Mouse (Mus musculus): ENCODE measurements around the gene Pecr. TPM values are rescaled to one million over a fixed set of nuclear protein-coding genes. Genes with fewer than 3 reads are reported as not detected.

Pecr gene
- polyA plus RNA-seq (2015; fragmentation: Nextera tagmentation; extraction: Ambion mirVana): 35.6 and 37.1 TPM in 2 replicates

GRCm38 (mm10) chr1:72283992-72284485, at the start of gene Pecr, which contains the start of gene Tmem169:
TSS of gene Pecr (minus strand) at chr1:72284314.
TSS of gene Tmem169 (plus strand) at chr1:72284369.
- Histone ChIP-seq H3K36me3 (no peaks in the 10 kb centered on the region), H3K27me3 (no peaks in the 10 kb centered on the region), H3K9ac (peak within 1 kb of the TSS; percentile 71), H3K4me1 (peaks cover 5% of the 10 kb centered on the region; the same call in 1 of the 2 replicates), H3K4me3 (replicated peaks) (peak within 1 kb of the TSS; percentile 72), H3K27ac (replicated peaks) (peak within 1 kb of the TSS; percentile 85), H3K4me2 (replicated peaks) (peak within 1 kb of the TSS; percentile 86), H3K9me3 (replicated peaks) (no peaks in the 10 kb centered on the region)
- peak; percentile 99 for ATAC-seq (ENCODE audit: insufficient number of reproducible peaks, low FRiP score, low TSS enrichment, low read depth)
- under 1% methylated on average over 30 of the region's 30 CpGs for WGBS

GRCm38 (mm10) chr1:72326162-72326821, 42.2 kb upstream of the Pecr start:
- Histone ChIP-seq H3K27me3 (no peaks in the 10 kb centered on the region), H3K4me1 (no peaks in the 10 kb centered on the region), H3K9ac (no peak overlapping the region), H3K4me2 (replicated peaks) (no peak overlapping the region), H3K4me3 (replicated peaks) (no peak overlapping the region), H3K27ac (replicated peaks) (no peak overlapping the region), H3K9me3 (replicated peaks) (no peaks in the 10 kb centered on the region), H3K36me3 (peaks cover 43% of the 10 kb centered on the region)
- no peak for ATAC-seq (ENCODE audit: insufficient number of reproducible peaks, low FRiP score, low TSS enrichment, low read depth)
- 89% methylated on average over 11 of the region's 11 CpGs for WGBS

- no peak for ATAC-seq (ENCODE audit: insufficient number of reproducible peaks, low FRiP score, low TSS enrichment, low read depth)
- Histone ChIP-seq H3K4me3 (replicated peaks) (no peak overlapping the region), H3K27ac (replicated peaks) (no peak overlapping the region), H3K36me3 (peaks cover 54% of the 10 kb centered on the region), H3K9me3 (replicated peaks) (no peaks in the 10 kb centered on the region), H3K9ac (no peak overlapping the region), H3K4me1 (no peaks in the 10 kb centered on the region), H3K4me2 (replicated peaks) (no peak overlapping the region), H3K27me3 (no peaks in the 10 kb centered on the region)
- WGBS: 94% methylated on average over 4 of the region's 4 CpGs
Measured at GRCm38 (mm10) chr1:72323248-72323647, 39.1 kb upstream of the Pecr start.

- Histone ChIP-seq H3K4me3 (replicated peaks) (no peak overlapping the region), H3K27me3 (no peaks in the 10 kb centered on the region), H3K9ac (no peak overlapping the region), H3K36me3 (peaks cover 48% of the 10 kb centered on the region), H3K4me1 (no peaks in the 10 kb centered on the region), H3K27ac (replicated peaks) (no peak overlapping the region), H3K9me3 (replicated peaks) (no peaks in the 10 kb centered on the region), H3K4me2 (replicated peaks) (no peak overlapping the region)
- 89% methylated on average over 5 of the region's 5 CpGs for WGBS
- no peak for ATAC-seq (ENCODE audit: insufficient number of reproducible peaks, low FRiP score, low TSS enrichment, low read depth)
Measured at GRCm38 (mm10) chr1:72320759-72321158, 36.6 kb upstream of the Pecr start.

- Histone ChIP-seq H3K4me2 (replicated peaks) (no peak overlapping the region), H3K4me3 (replicated peaks) (no peak overlapping the region), H3K27ac (replicated peaks) (no peak overlapping the region), H3K36me3 (peaks cover 48% of the 10 kb centered on the region), H3K9ac (no peak overlapping the region), H3K9me3 (replicated peaks) (no peaks in the 10 kb centered on the region), H3K4me1 (no peaks in the 10 kb centered on the region), H3K27me3 (no peaks in the 10 kb centered on the region)
- no peak for ATAC-seq (ENCODE audit: insufficient number of reproducible peaks, low FRiP score, low TSS enrichment, low read depth)
- WGBS: 73% methylated on average over 7 of the region's 7 CpGs
Measured at GRCm38 (mm10) chr1:72316901-72317300, 32.8 kb upstream of the Pecr start.

GRCm38 (mm10) chr1:72316409-72316808, 32.3 kb upstream of the Pecr start:
- Histone ChIP-seq H3K4me2 (replicated peaks) (no peak overlapping the region), H3K9ac (no peak overlapping the region), H3K9me3 (replicated peaks) (no peaks in the 10 kb centered on the region), H3K4me3 (replicated peaks) (no peak overlapping the region), H3K36me3 (peaks cover 48% of the 10 kb centered on the region), H3K27me3 (no peaks in the 10 kb centered on the region), H3K4me1 (no peaks in the 10 kb centered on the region), H3K27ac (replicated peaks) (no peak overlapping the region)
- ATAC-seq (ENCODE audit: insufficient number of reproducible peaks, low FRiP score, low TSS enrichment, low read depth): no peak
- WGBS: 73% methylated on average over 8 of the region's 8 CpGs

- ATAC-seq (ENCODE audit: insufficient number of reproducible peaks, low FRiP score, low TSS enrichment, low read depth): no peak
- 80% methylated on average over 4 of the region's 4 CpGs for WGBS
- H3K27me3 ChIP-seq: no peaks in the 10 kb centered on the region
Measured at GRCm38 (mm10) chr1:72315447-72315846, 31.3 kb upstream of the Pecr start.

GRCm38 (mm10) chr1:72313399-72314039, 29.4 kb upstream of the Pecr start:
- 69% methylated on average over 5 of the region's 5 CpGs for WGBS
- no peak for ATAC-seq (ENCODE audit: insufficient number of reproducible peaks, low FRiP score, low TSS enrichment, low read depth)
- H3K36me3 ChIP-seq: peaks cover 30% of the 10 kb centered on the region
- no peak overlapping the region for H3K4me3 ChIP-seq (replicated peaks)
- H3K4me2 ChIP-seq (replicated peaks): no peak overlapping the region
- H3K9me3 ChIP-seq (replicated peaks): no peaks in the 10 kb centered on the region
- H3K27ac ChIP-seq (replicated peaks): no peak overlapping the region
- no peak overlapping the region for H3K9ac ChIP-seq
- no peaks in the 10 kb centered on the region for H3K27me3 ChIP-seq
- peaks cover 3% of the 10 kb centered on the region; the same call in 1 of the 2 replicates for H3K4me1 ChIP-seq

More at GRCm38 (mm10) chr1:72315447-72315846, 31.3 kb upstream of the Pecr start:
- H3K4me1 ChIP-seq: no peaks in the 10 kb centered on the region
- H3K4me2 ChIP-seq (replicated peaks): no peak overlapping the region
- no peak overlapping the region for H3K9ac ChIP-seq
- H3K27ac ChIP-seq (replicated peaks): no peak overlapping the region
- no peaks in the 10 kb centered on the region for H3K9me3 ChIP-seq (replicated peaks)
- no peak overlapping the region for H3K4me3 ChIP-seq (replicated peaks)
- peaks cover 42% of the 10 kb centered on the region for H3K36me3 ChIP-seq

- H3K4me1 ChIP-seq: peaks cover 7% of the 10 kb centered on the region; the same call in 1 of the 2 replicates
- no peak for ATAC-seq (ENCODE audit: insufficient number of reproducible peaks, low FRiP score, low TSS enrichment, low read depth)
- no peak overlapping the region for H3K27ac ChIP-seq (replicated peaks)
- no peak overlapping the region for H3K9ac ChIP-seq
- no peak overlapping the region for H3K4me3 ChIP-seq (replicated peaks)
- H3K9me3 ChIP-seq (replicated peaks): no peaks in the 10 kb centered on the region
- H3K27me3 ChIP-seq: no peaks in the 10 kb centered on the region
- no peak overlapping the region for H3K4me2 ChIP-seq (replicated peaks)
- 76% methylated on average over 9 of the region's 9 CpGs for WGBS
- H3K36me3 ChIP-seq: peaks cover 23% of the 10 kb centered on the region
Measured at GRCm38 (mm10) chr1:72312701-72313398, 28.7 kb upstream of the Pecr start.

GRCm38 (mm10) chr1:72309744-72310424, 25.8 kb upstream of the Pecr start:
- H3K9me3 ChIP-seq (replicated peaks): no peaks in the 10 kb centered on the region
- no peak overlapping the region for H3K27ac ChIP-seq (replicated peaks)
- no peaks in the 10 kb centered on the region for H3K27me3 ChIP-seq
- no peak overlapping the region for H3K4me2 ChIP-seq (replicated peaks)
- no peak overlapping the region for H3K9ac ChIP-seq
- ATAC-seq (ENCODE audit: insufficient number of reproducible peaks, low FRiP score, low TSS enrichment, low read depth): no peak
- peaks cover 7% of the 10 kb centered on the region; the same call in 1 of the 2 replicates for H3K4me1 ChIP-seq
- H3K36me3 ChIP-seq: peaks cover 6% of the 10 kb centered on the region; the same call in 1 of the 2 replicates
- H3K4me3 ChIP-seq (replicated peaks): no peak overlapping the region
- WGBS: 38% methylated on average over 6 of the region's 6 CpGs

All from embryonic facial prominence, embryonic 15.5 days (tissue).